Mouse (Mus musculus): ENCODE measurements around the gene Cryl1.

The Cryl1 gene

GRCm38 (mm10) chr14:57230264-57231015, 167.9 kb downstream of the Cryl1 start:
- DNase-seq (ENCODE audit: low spot score): no peak
